Mouse (Mus musculus): Measurements from ENCODE around the gene Kpna2.

DNA sequence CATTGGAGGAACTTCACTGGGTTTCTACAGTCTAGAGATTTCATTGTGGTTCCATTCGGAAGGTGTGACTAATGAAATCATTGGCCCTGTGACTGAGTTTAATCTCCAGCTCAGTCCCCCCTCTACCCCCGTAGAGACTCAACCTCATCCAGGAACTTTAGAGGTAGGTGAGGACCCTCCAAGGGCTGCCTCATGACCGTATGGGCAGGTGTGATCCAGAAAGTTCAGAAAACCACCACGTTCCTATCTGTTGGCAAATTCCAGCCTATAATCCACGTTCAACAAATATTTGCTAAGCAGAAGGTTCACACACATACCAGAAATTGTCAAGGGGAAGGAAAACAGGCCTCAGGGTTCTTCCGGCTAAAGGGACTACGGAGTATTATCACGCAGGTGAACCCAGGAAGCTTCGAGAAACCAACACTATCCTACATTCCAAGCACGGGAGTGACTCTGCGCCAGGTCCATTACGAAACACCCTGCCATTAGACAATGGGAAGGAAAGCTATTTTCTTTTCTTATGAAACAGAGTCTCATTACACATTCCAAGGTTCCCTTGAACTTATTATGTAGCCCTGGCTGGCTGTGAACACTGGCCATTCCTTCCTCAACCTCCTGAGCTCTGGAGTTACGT, 22.8 kb upstream of the Kpna2 start:
- TF ChIP-seq CTCF (IDR thresholded peaks at IDR 0.05; ENCODE audit: low read depth, low read length): no peak
- no peak for TF ChIP-seq POLR2A (IDR thresholded peaks at IDR 0.05; ENCODE audit: extremely low read depth, insufficient read depth, low read length)

Measured in liver, adult 2 months (tissue).